Mouse (Mus musculus) monocyte, adult 59 days (primary cell): Measurements from ENCODE around the gene AC124502.3. TPM values are rescaled to one million over a fixed set of nuclear protein-coding genes. Genes with fewer than 3 reads are reported as not detected.

Source experiments
- total RNA-seq, 2 experiments: library from RNA; stranded (reverse); gene quantifications; one replicate each; pipeline ENCODE4 v1.2.4; 2023

AC124502.3 gene
- total RNA-seq: 1 to 10 TPM in 1 of 2 experiments, under 1 TPM in 1; 0.46 to 2.7 TPM

DNA sequence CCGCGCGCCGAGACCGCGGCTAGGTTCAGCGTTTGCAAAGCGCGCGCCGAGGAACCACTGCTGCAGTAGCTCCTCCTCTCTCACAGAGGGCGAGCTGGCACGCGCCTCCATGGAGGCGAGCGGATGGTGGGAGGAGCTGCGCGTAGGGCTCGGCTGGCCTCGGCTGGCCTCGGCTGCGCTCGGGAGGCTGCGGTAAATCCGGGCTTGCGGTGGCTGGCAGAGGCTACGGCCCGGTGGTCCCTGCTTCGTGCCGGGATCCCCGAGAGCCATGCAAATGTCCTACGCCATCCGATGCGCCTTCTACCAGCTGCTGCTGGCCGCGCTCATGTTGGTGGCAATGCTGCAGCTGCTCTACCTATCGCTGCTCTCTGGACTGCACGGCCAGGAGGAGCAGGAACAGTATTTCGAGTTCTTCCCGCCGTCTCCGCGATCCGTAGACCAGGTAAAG is at the start of gene AC124502.3, which contains the start of gene B4gat1:
TSS of gene AC124502.3 (plus strand) at position 183 of the 448 bp plus-strand sequence.
TSS of gene B4gat1 (plus strand) at position 118 of the 448 bp plus-strand sequence.

GRCm38 (mm10) chr19:4990256-4990625 is 48.5 kb upstream of the AC124502.3 start, which contains the start of gene Npas4:
Gene Npas4 (minus strand): TSS chr19:4990316.

DNA sequence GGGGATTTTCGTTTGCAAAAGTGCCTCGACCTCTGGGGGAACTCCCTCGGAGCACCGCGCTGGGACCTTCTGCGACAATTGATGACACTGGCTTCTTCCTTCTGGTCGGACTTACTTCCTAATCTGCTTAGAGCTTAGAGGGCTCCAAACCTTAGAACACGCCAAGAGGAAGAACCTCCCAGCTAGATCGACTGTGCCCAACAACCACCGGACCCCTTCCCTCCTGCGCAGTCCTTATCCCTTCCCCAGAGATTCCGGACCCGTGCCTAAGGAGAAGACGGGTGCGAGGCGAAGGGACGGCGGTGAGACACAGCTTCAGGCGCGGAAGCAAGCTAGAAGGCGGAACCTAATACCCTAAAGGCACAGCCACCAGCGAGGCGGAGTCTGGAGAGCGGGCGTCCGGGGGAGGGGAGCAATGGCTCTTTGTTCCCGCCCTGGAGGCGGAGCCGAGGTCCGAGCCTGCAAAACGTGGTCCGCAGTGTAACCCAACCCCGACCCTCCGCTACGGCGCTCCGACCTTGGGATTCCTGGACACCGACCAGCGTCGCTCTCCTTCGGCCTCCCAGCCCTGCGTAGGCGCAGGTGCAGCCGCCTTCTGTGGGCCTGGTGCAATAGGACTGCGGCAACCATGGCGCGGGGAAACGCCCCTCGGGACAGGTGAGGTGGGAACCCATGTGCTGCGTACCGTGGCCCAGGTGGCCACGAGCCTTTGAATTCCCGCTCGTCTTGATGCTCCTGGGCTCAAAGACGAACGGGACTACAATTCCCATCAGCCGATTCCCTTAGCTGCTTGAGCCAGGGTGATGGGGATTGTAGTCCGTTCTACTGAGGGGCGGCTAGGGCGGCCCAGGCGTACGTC is 14.8 kb upstream of the AC124502.3 start, which contains the start of gene Slc29a2:
TSS of gene Slc29a2 (plus strand) at position 240 of the 859 bp plus-strand sequence.

GRCm38 (mm10) chr19:5040862-5041523 is 2.3 kb downstream of the AC124502.3 start, which contains the start of gene Brms1:
Gene Brms1 (plus strand): TSS chr19:5041354.

GRCm38 (mm10) chr19:5050047-5050905 is 11.6 kb downstream of the AC124502.3 start, which contains the start of gene Rin1:
Gene Rin1 (plus strand): TSS chr19:5050481.

DNA sequence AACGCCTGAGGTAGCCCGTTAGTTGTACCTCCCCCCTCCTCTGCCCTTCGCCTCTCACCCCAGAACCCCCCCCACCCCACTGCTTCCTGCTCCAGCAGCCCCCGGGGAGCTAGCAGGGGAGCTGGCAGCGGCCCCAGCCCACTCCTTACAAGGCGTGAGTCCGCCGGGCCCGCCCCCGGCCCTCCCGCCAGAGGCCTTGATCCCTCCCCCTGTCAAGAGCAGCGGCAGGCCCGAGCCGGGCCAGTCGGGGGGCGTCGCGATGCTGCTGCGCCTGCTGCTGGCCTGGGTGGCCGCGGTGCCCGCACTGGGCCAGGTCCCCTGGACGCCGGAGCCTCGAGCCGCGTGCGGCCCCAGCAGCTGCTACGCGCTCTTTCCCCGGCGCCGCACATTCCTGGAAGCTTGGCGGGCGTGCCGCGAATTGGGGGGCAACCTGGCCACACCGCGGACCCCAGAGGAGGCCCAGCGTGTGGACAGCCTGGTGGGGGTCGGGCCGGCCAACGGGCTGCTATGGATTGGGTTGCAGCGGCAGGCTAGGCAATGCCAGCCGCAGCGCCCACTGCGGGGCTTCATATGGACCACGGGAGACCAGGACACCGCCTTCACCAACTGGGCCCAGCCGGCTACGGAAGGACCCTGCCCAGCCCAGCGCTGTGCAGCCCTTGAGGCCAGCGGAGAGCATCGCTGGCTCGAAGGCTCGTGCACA is 29.3 kb downstream of the AC124502.3 start, which contains the start of gene Cd248:
TSS of gene Cd248 (plus strand) at position 212 of the 703 bp plus-strand sequence.

DNA sequence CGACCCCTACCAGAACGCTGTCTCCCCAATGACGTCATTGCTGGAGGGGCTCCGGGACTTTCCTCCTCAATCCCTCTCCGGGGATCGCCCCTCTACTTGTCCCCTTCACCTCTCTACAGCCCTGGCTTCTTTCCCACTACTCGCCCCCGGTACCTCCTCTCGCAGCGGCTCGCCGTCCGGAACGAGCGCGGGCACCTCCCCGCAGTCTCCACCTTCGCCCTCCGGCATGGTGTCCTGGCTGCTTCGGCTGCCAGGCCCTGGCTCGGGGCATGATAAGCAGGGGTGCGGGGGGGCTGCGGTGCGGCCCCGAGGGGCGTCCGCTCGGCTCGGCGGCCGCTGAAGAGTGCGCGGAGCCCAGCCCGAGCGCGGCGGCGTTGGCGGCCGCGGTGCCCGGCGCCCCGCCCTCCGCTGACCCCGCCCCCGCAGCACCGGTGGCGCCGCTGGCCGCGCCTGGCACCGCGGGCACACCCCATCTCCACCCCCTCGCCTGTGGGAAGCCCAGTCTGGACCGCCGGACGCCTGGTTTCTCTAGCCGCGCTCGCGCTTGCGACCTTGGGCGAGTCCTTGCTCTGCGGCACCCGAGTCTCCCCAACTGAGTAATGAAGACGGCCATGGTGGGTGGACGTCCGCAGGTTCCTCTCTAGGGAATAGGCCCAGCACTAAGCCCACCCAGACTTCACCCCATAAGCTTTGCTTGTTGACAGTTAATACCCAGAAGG is 46.6 kb downstream of the AC124502.3 start, which contains the start of gene Tmem151a:
TSS of gene Tmem151a (minus strand) at position 387 of the 719 bp plus-strand sequence.

GRCm38 (mm10) chr19:5087884-5088728 is 49.4 kb downstream of the AC124502.3 start, which contains the start of gene Yif1a:
Gene Yif1a (plus strand): TSS chr19:5088538.

DNA sequence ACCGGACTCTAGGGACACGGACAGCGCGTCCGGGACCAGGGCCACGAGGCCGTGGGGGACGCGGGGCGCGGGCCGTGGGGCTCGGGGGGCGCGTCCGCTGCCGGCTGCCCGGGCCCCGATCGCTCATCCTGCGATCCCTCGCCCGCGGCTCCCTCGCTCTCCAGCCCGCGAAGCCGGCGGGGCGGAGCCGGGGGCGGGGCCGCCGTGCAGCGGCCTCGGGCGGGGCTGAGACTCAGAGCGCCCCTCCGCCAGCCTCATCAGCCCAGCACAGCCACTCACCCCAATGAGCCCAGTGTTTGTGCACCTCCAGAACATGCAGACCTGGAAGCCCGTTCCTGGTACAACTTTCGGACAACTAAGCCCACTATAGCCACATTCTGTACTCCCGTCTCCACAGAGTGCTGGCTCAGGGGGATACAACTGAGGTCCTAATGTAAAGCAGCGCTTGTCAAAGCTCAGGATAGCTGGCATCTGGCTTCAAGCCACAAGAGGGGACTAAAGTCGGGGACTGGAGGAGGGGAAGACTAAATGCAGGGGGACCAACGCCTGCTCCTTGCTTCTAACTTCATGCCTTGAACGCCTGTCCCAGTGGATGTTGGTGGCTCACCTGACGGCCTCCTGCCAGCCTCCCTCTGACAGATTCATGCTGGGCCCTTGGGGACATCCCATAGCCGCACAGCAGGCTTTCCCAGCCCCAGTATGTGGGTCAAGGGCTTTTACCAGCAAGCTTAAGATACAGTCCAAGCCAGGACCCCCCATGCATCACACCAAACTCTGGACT is 59.9 kb downstream of the AC124502.3 start, which contains the start of gene Cnih2:
TSS of gene Cnih2 (minus strand) at position 159 of the 781 bp plus-strand sequence.

Other genes with a start within 250 kb of the AC124502.3 start
- 10 to 100 TPM; 53.6 to 54.3 TPM for gene Rbm4, start 245.0 kb upstream of the AC124502.3 start, total RNA-seq
- 10 to 100 TPM; 18.5 to 37.7 TPM for gene Gm21992, start 227.3 kb upstream of the AC124502.3 start, total RNA-seq
- 10 to 100 TPM; 43.4 to 61.4 TPM for gene Rbm14, start 227.3 kb upstream of the AC124502.3 start, total RNA-seq
- gene Ccs, start 199.6 kb upstream of the AC124502.3 start, total RNA-seq: 10 to 100 TPM; 30.3 to 37.9 TPM
- not detected for gene Ccdc87, start 199.5 kb upstream of the AC124502.3 start, total RNA-seq
- 10 to 100 TPM; 15.4 to 24.4 TPM for gene Ctsf, start 183.8 kb upstream of the AC124502.3 start, total RNA-seq
- not detected for gene Actn3, start 161.0 kb upstream of the AC124502.3 start, total RNA-seq
- gene Zdhhc24, start 160.2 kb upstream of the AC124502.3 start, total RNA-seq: 1 to 10 TPM; 6.1 to 6.4 TPM
- 1 to 10 TPM in 1 of 2 experiments, under 1 TPM in 1; 0.52 to 1.1 TPM for gene Bbs1, start 132.3 kb upstream of the AC124502.3 start, total RNA-seq
- 10 to 100 TPM; 65.0 to 67.8 TPM for gene Dpp3, start 110.6 kb upstream of the AC124502.3 start, total RNA-seq
- gene Peli3, start 95.8 kb upstream of the AC124502.3 start, total RNA-seq: 1 to 10 TPM; 1.3 to 1.9 TPM
- gene Mrpl11, start 76.7 kb upstream of the AC124502.3 start, total RNA-seq: 10 to 100 TPM; 17.5 to 20.4 TPM
- not detected for gene Npas4, start 48.6 kb upstream of the AC124502.3 start, total RNA-seq
- 1 to 10 TPM; 3.9 to 6.4 TPM for gene Slc29a2, start 15.0 kb upstream of the AC124502.3 start, total RNA-seq
- gene B4gat1, start 65 bp upstream of the AC124502.3 start, total RNA-seq: 10 to 100 TPM in 1 of 2 experiments, 1 to 10 TPM in 1; 9.0 to 12.8 TPM
- 10 to 100 TPM; 55.4 to 63.3 TPM for gene Brms1, start 2.5 kb downstream of the AC124502.3 start, total RNA-seq
- gene Rin1, start 11.6 kb downstream of the AC124502.3 start, total RNA-seq: 1 to 10 TPM; 2.5 to 2.6 TPM
- gene Cd248, start 29.2 kb downstream of the AC124502.3 start, total RNA-seq: under 1 TPM in 1 of 2 experiments, not detected in 1; 0.46 TPM
- 1 to 10 TPM in 1 of 2 experiments, under 1 TPM in 1; 0.89 to 3.0 TPM for gene Tmem151a, start 46.6 kb downstream of the AC124502.3 start, total RNA-seq
- 10 to 100 TPM; 24.5 to 29.6 TPM for gene Yif1a, start 49.6 kb downstream of the AC124502.3 start, total RNA-seq
- gene Cnih2, start 59.6 kb downstream of the AC124502.3 start, total RNA-seq: under 1 TPM; 0.60 to 0.79 TPM
- 100 to 1,000 TPM; 138 to 140 TPM for gene Rab1b, start 68.2 kb downstream of the AC124502.3 start, total RNA-seq
- 10 to 100 TPM; 18.8 to 23.2 TPM for gene Klc2, start 79.7 kb downstream of the AC124502.3 start, total RNA-seq
- 10 to 100 TPM; 53.1 to 60.2 TPM for gene Pacs1, start 234.2 kb downstream of the AC124502.3 start, total RNA-seq